Mouse (Mus musculus): ENCODE measurements around the gene Gm17093.
"Not testable (repeated sequence)": the region's sequence is repeated elsewhere in the genome, so short reads cannot be mapped to it uniquely, and the experiment has no call there.

Gene Gm17093

DNA sequence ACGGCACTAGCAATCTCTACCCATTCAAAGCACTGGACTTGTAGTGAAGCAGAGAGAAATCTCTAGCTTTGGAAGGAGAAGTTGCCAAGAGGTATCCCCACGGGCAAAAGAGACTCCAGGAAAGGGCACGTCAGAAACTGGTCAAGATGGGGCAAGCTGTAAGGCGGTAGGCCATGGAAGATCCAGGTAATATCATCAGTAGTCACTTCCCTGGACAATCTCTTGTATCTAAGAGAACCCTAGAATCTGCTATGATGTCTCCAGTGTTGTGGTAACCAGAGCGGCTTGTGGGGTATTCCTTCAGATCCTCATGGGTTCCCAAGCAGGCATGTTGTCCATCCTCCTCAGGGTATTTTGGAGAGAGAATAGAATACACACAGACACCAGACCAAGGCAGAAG lies at the start of gene Gm17093:
Gene Gm17093 (plus strand): TSS at position 301 of the 400 bp plus-strand sequence.
- DNase-seq (ENCODE audit: low spot score): not testable (repeated sequence)

DNA sequence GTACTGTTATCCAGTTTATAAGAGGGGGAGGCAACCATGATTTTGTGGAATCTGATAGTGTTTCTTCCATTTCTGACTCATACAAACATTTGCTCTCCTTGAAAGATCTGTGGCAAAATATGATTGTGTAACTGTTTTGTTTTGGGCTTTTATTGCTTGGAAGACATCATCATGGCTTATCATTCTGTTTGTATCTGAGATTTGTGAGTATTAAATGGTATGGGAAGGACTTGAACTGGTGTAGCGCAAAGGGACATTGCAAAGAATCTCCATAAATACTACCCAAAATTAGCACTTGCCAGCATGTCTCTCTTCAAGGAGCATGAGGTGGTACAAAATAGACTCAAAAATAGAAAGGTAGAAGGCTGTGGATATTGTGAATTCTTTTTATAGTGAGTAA lies 25.9 kb upstream of the Gm17093 start, which contains the start of gene BC061237:
Gene BC061237 (plus strand): TSS at position 301 of the 400 bp plus-strand sequence.
- DNase-seq (ENCODE audit: low spot score): not testable (repeated sequence)

DNA sequence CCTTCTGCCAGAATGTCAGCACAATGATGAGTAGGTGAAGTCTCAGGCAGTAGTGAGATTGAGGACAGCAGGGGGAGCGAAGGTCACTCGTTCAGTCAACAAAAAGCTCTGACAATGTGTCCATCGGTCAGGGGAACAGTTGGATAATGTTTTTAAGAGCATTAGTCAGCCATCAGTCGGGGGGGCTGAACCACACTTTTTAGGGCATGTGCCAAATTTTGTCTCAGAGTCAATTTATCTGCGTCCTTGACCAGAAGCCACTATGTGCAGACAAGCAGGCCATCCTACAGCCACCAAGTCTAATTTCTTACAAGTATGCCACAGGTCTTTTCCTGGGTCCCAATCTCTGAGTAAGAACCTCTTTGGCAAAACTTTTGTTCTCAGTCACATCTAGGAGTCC lies 29.9 kb downstream of the Gm17093 start:
- DNase-seq (ENCODE audit: low spot score): not testable (repeated sequence)

All from spleen, adult 12 weeks (tissue).